8 mouse cellular contexts compared by ENCODE assay signal in genomic region chr4:123718434-123718780, GRCm38 (mm10). TPM values are rescaled to one million over a fixed set of nuclear protein-coding genes. Genes with fewer than 3 reads are reported as not detected.
A peak's percentile ranks its signal among the peaks of the same experiment; 100 is the strongest.
DNase-seq lines count a peak whose midpoint lies in the region; ATAC-seq and TF ChIP-seq lines count a peak whose summit lies in the region.

No protein-coding gene starts in this region.

- no peaks in the 10 kb centered on the region for H3K27me3 ChIP-seq in embryonic facial prominence, embryonic 13.5 days
- no peaks in the 10 kb centered on the region for H3K27me3 ChIP-seq in intestine, embryonic 14.5 days (replicated peaks; ENCODE audit: control insufficient read depth, insufficient read depth, low read length)
- no peaks in the 10 kb centered on the region for H3K27me3 ChIP-seq in neural tube, embryonic 12.5 days (replicated peaks)

- ATAC-seq in embryonic facial prominence, embryonic 13.5 days (ENCODE audit: insufficient number of reproducible peaks, insufficient read depth, low FRiP score, low TSS enrichment, low read depth) = no peak
- ATAC-seq in intestine, embryonic 14.5 days (replicated peaks; ENCODE audit: low FRiP score, low TSS enrichment, low read depth) = 0 out of 2 replicates have a peak, but pooled peaks have one; percentile 28
- peak; percentile 65 for ATAC-seq in neural tube, embryonic 12.5 days (ENCODE audit: low FRiP score, low read depth)

- H3K4me3 ChIP-seq in lung, adult 2 months (replicated peaks; ENCODE audit: extremely low read depth, low read depth, low read length) = peak overlapping the region; percentile 85
- peak overlapping the region; percentile 79 for H3K4me3 ChIP-seq in embryonic facial prominence, embryonic 13.5 days
- peak overlapping the region; percentile 54 for H3K4me3 ChIP-seq in intestine, embryonic 14.5 days (ENCODE audit: low read depth, low read length)
- peak overlapping the region; percentile 79 for H3K4me3 ChIP-seq in neural tube, embryonic 12.5 days

- DNase-seq in lung, adult 2 months = no peak
- no peak for DNase-seq in lung, postnatal 14 days
- no peak for DNase-seq in intestine, embryonic 14.5 days (ENCODE audit: low spot score)
- DNase-seq in embryo, embryonic 11 days = no peak
- DNase-seq in thymus, postnatal 25 days = no peak
- DNase-seq in right cerebral cortex, postnatal 14 days = no peak

- no peak for TF ChIP-seq CTCF in lung, adult 2 months (IDR thresholded peaks at IDR 0.05; ENCODE audit: insufficient read depth, low read length)

- WGBS in lung, adult 2 months = 11% methylated on average over 7 of the region's 7 CpGs
- WGBS in embryonic facial prominence, embryonic 13.5 days = 25% methylated on average over 7 of the region's 7 CpGs
- WGBS in intestine, embryonic 14.5 days = 22% methylated on average over 7 of the region's 7 CpGs
- 29% methylated on average over 7 of the region's 7 CpGs for WGBS in neural tube, embryonic 12.5 days

- no peak for TF ChIP-seq POLR2A in lung, adult 2 months (IDR thresholded peaks at IDR 0.05; ENCODE audit: borderline replicate concordance, extremely low read depth, low read depth, low read length)

- H3K36me3 ChIP-seq in embryonic facial prominence, embryonic 13.5 days = peaks cover 21% of the 10 kb centered on the region
- H3K36me3 ChIP-seq in intestine, embryonic 14.5 days (ENCODE audit: control insufficient read depth, insufficient read depth, low read length) = peaks cover 18% of the 10 kb centered on the region
- H3K36me3 ChIP-seq in neural tube, embryonic 12.5 days = peaks cover 15% of the 10 kb centered on the region

- H3K9me3 ChIP-seq in embryonic facial prominence, embryonic 13.5 days = no peaks in the 10 kb centered on the region
- no peaks in the 10 kb centered on the region for H3K9me3 ChIP-seq in intestine, embryonic 14.5 days (ENCODE audit: control insufficient read depth, low read length)
- no peaks in the 10 kb centered on the region for H3K9me3 ChIP-seq in neural tube, embryonic 12.5 days

- H3K4me2 ChIP-seq in embryonic facial prominence, embryonic 13.5 days = peak overlapping the region; percentile 79
- peak overlapping the region; percentile 53 for H3K4me2 ChIP-seq in intestine, embryonic 14.5 days (ENCODE audit: low read length)
- H3K4me2 ChIP-seq in neural tube, embryonic 12.5 days (replicated peaks) = peak overlapping the region; percentile 83

- H3K9ac ChIP-seq in embryonic facial prominence, embryonic 13.5 days = peak overlapping the region; percentile 91
- H3K9ac ChIP-seq in intestine, embryonic 14.5 days (ENCODE audit: low read length) = peak overlapping the region; percentile 84
- H3K9ac ChIP-seq in neural tube, embryonic 12.5 days = peak overlapping the region; percentile 86; the same call in 1 of the 2 replicates

- H3K27ac ChIP-seq in embryonic facial prominence, embryonic 13.5 days = peak overlapping the region; percentile 60; the same call in 1 of the 2 replicates
- no peak overlapping the region for H3K27ac ChIP-seq in intestine, embryonic 14.5 days (ENCODE audit: low read depth)
- no peak overlapping the region for H3K27ac ChIP-seq in neural tube, embryonic 12.5 days

- H3K4me1 ChIP-seq in lung, adult 2 months (ENCODE audit: control insufficient read depth, insufficient read depth, low read length) = 0 out of 2 replicates have a peak, but pooled peaks cover 2% of the 10 kb centered on the region
- H3K4me1 ChIP-seq in embryonic facial prominence, embryonic 13.5 days = peaks cover 9% of the 10 kb centered on the region
- H3K4me1 ChIP-seq in intestine, embryonic 14.5 days (replicated peaks; ENCODE audit: control insufficient read depth, insufficient read depth, low read length) = 0 out of 2 replicates have a peak, but pooled peaks cover 2% of the 10 kb centered on the region
- H3K4me1 ChIP-seq in neural tube, embryonic 12.5 days = peaks cover 7% of the 10 kb centered on the region

RNA-seq across cellular contexts. Expression of gene Ndufs5, which starts 0.4 kb away (rescaled TPM):
- polyA plus RNA-seq in lung, adult 2 months (2012; rRNA removed) = 24.3 and 54.2 TPM in 2 replicates
- 324 and 340 TPM in 2 replicates for polyA plus RNA-seq in embryonic facial prominence, embryonic 13.5 days (2015; fragmentation: Nextera tagmentation; extraction: Ambion mirVana)
- 306 and 321 TPM in 2 replicates for polyA plus RNA-seq in intestine, embryonic 14.5 days (2014; fragmentation: Nextera tagmentation; extraction: Ambion mirVana)
- 377 and 387 TPM in 2 replicates for polyA plus RNA-seq in neural tube, embryonic 12.5 days (2016; fragmentation: Nextera tagmentation; extraction: Ambion mirVana)

RNA-seq across cellular contexts. Expression of gene Akirin1, which starts 31.7 kb away (rescaled TPM):
- 23.6 and 27.8 TPM in 2 replicates for polyA plus RNA-seq in lung, adult 2 months (2012; rRNA removed)
- 53.4 and 54.0 TPM in 2 replicates for polyA plus RNA-seq in embryonic facial prominence, embryonic 13.5 days (2015; fragmentation: Nextera tagmentation; extraction: Ambion mirVana)
- polyA plus RNA-seq in intestine, embryonic 14.5 days (2014; fragmentation: Nextera tagmentation; extraction: Ambion mirVana) = 47.3 and 48.4 TPM in 2 replicates
- 89.7 and 91.8 TPM in 2 replicates for polyA plus RNA-seq in neural tube, embryonic 12.5 days (2016; fragmentation: Nextera tagmentation; extraction: Ambion mirVana)

RNA-seq across cellular contexts. Expression of gene Macf1, which starts 34.2 kb away (rescaled TPM):
- 216 and 249 TPM in 2 replicates for polyA plus RNA-seq in lung, adult 2 months (2012; rRNA removed)
- 46.3 and 47.0 TPM in 2 replicates for polyA plus RNA-seq in embryonic facial prominence, embryonic 13.5 days (2015; fragmentation: Nextera tagmentation; extraction: Ambion mirVana)
- 64.7 and 69.8 TPM in 2 replicates for polyA plus RNA-seq in intestine, embryonic 14.5 days (2014; fragmentation: Nextera tagmentation; extraction: Ambion mirVana)
- 61.8 and 62.7 TPM in 2 replicates for polyA plus RNA-seq in neural tube, embryonic 12.5 days (2016; fragmentation: Nextera tagmentation; extraction: Ambion mirVana)
